Mouse (Mus musculus) brain, embryonic 14.5 days (tissue): ENCODE data around the gene Msl2.

Experiments used
- CTCF ChIP-seq: fragments of 200-500 bp; IDR thresholded peaks from 2 replicates; pipeline ENCODE4 v1.5.1; 2012; ENCODE audit warnings: inconsistent platforms, mild to moderate bottlenecking, moderate library complexity, borderline replicate concordance; ENCODE audit not compliant: insufficient read depth, insufficient read length; ENCODE audit errors: extremely low read depth
- POLR2A ChIP-seq: fragments of 200-500 bp; IDR thresholded peaks from 2 replicates; pipeline ENCODE4 v1.6.1; 2012; ENCODE audit warnings: mild to moderate bottlenecking, inconsistent platforms, borderline replicate concordance; ENCODE audit not compliant: poor library complexity, insufficient read depth, insufficient read length, severe bottlenecking; ENCODE audit errors: extremely low read depth

- TF ChIP-seq CTCF (no peak), POLR2A (no peak)
Observed at GRCm38 (mm10) chr9:101095425-101095824, 21.5 kb downstream of the Msl2 start.
